Mouse (Mus musculus): ENCODE measurements around the gene Cbx8.

Gene Cbx8

GRCm38 (mm10) chr11:119033874-119034558 lies 6.8 kb downstream of the Cbx8 start:
- DNase-seq (ENCODE audit: low spot score) = peak; percentile 85

- no peak for DNase-seq (ENCODE audit: low spot score)
Observed at GRCm38 (mm10) chr11:119026203-119026602, 14.6 kb downstream of the Cbx8 start.

GRCm38 (mm10) chr11:119024260-119024659 lies 16.5 kb downstream of the Cbx8 start:
- no peak for DNase-seq (ENCODE audit: low spot score)

- DNase-seq (ENCODE audit: low spot score) = no peak
Observed at GRCm38 (mm10) chr11:119023616-119023980, 17.2 kb downstream of the Cbx8 start.

- DNase-seq (ENCODE audit: low spot score) = peak; percentile 88
Observed at GRCm38 (mm10) chr11:119022895-119023615, 17.7 kb downstream of the Cbx8 start, which contains the start of gene Cbx2. TSS of gene Cbx2 (plus strand) at chr11:119022962.

GRCm38 (mm10) chr11:119022068-119022894 lies 18.5 kb downstream of the Cbx8 start:
- DNase-seq (ENCODE audit: low spot score) = no peak

- DNase-seq (ENCODE audit: low spot score) = no peak
Observed at GRCm38 (mm10) chr11:119021180-119021579, 19.6 kb downstream of the Cbx8 start.

- DNase-seq (ENCODE audit: low spot score) = no peak
Observed at GRCm38 (mm10) chr11:119017506-119017905, 23.3 kb downstream of the Cbx8 start.

GRCm38 (mm10) chr11:119014455-119014854 lies 26.3 kb downstream of the Cbx8 start:
- no peak for DNase-seq (ENCODE audit: low spot score)

GRCm38 (mm10) chr11:119007461-119008456 lies 33.0 kb downstream of the Cbx8 start:
- no peak for DNase-seq (ENCODE audit: low spot score)

GRCm38 (mm10) chr11:119006462-119006861 lies 34.3 kb downstream of the Cbx8 start:
- DNase-seq (ENCODE audit: low spot score) = no peak

- DNase-seq (ENCODE audit: low spot score) = no peak
Observed at GRCm38 (mm10) chr11:119005547-119006275, 35.1 kb downstream of the Cbx8 start.

GRCm38 (mm10) chr11:119001493-119002128 lies 39.2 kb downstream of the Cbx8 start:
- DNase-seq (ENCODE audit: low spot score) = no peak

GRCm38 (mm10) chr11:119000877-119001276 lies 39.9 kb downstream of the Cbx8 start:
- DNase-seq (ENCODE audit: low spot score) = no peak

- DNase-seq (ENCODE audit: low spot score) = no peak
Observed at GRCm38 (mm10) chr11:118999361-118999804, 41.4 kb downstream of the Cbx8 start.

- peak; percentile 74 for DNase-seq (ENCODE audit: low spot score)
Observed at GRCm38 (mm10) chr11:118998540-118999265, 42.1 kb downstream of the Cbx8 start.

GRCm38 (mm10) chr11:118997182-118997581 lies 43.6 kb downstream of the Cbx8 start:
- DNase-seq (ENCODE audit: low spot score) = no peak

- no peak for DNase-seq (ENCODE audit: low spot score)
Observed at GRCm38 (mm10) chr11:118995448-118995847, 45.3 kb downstream of the Cbx8 start.

- DNase-seq (ENCODE audit: low spot score) = no peak
Observed at GRCm38 (mm10) chr11:118992781-118993180, 48.0 kb downstream of the Cbx8 start.

Data from urinary bladder, postnatal 25 days (tissue).